Comparison of ENCODE assay signal across 21 mouse cellular contexts in genomic region chr1:100878065-100878464, GRCm38 (mm10).
DNase-seq lines count a peak whose midpoint lies in the region; ATAC-seq and TF ChIP-seq lines count a peak whose summit lies in the region.
"Had no signal": no experiment of that assay in that cellular context is flagged by ENCODE, and none has a peak within 500 bp of the region (broad histone marks: within the 10 kb centered on the region; RNA-seq: fewer than 3 reads in every experiment).

No protein-coding gene starts in this region.

- no peak overlapping the region for H3K9ac ChIP-seq in forebrain, embryonic 11.5 days (ENCODE audit: low read length)
- H3K9ac ChIP-seq in forebrain, embryonic 13.5 days = no peak overlapping the region
- no peak overlapping the region for H3K9ac ChIP-seq in forebrain, postnatal 0 days
- H3K9ac ChIP-seq: embryonic facial prominence, embryonic 13.5 days; heart, embryonic 13.5 days; hindbrain, embryonic 15.5 days had no signal

- H3K27ac ChIP-seq in forebrain, embryonic 11.5 days (ENCODE audit: low read depth, low read length) = no peak overlapping the region
- no peak overlapping the region for H3K27ac ChIP-seq in forebrain, embryonic 10.5 days
- H3K27ac ChIP-seq in forebrain, embryonic 13.5 days = no peak overlapping the region
- H3K27ac ChIP-seq in forebrain, postnatal 0 days (ENCODE audit: low read depth, low read length) = no peak overlapping the region
- H3K27ac ChIP-seq: embryonic facial prominence, embryonic 13.5 days; heart, embryonic 13.5 days; hindbrain, embryonic 15.5 days had no signal

- no peaks in the 10 kb centered on the region for H3K36me3 ChIP-seq in forebrain, embryonic 11.5 days (ENCODE audit: control insufficient read depth, insufficient read depth, low read length)
- H3K36me3 ChIP-seq in forebrain, embryonic 10.5 days (replicated peaks) = no peaks in the 10 kb centered on the region
- H3K36me3 ChIP-seq in forebrain, embryonic 13.5 days (ENCODE audit: poor library complexity, severe bottlenecking) = no peaks in the 10 kb centered on the region
- no peaks in the 10 kb centered on the region for H3K36me3 ChIP-seq in forebrain, postnatal 0 days (ENCODE audit: insufficient read depth)
- H3K36me3 ChIP-seq: embryonic facial prominence, embryonic 13.5 days; G1E; heart, embryonic 13.5 days; hindbrain, embryonic 15.5 days had no signal

- DNase-seq in forebrain, embryonic 11.5 days (ENCODE audit: low spot score) = no peak
- no peak for DNase-seq in forebrain, embryonic 10.5 days (ENCODE audit: extremely low spot score, low spot score)
- peak; percentile 93 for DNase-seq in R1 (ENCODE audit: low read depth, low spot score)
- no peak for DNase-seq in forebrain, postnatal 0 days
- DNase-seq in urinary bladder, postnatal 25 days (ENCODE audit: low spot score) = no peak
- no peak for DNase-seq in thymus, postnatal 0 days (ENCODE audit: low spot score)
- no peak for DNase-seq in layer of hippocampus, adult 9-10 months (ENCODE audit: low spot score)
- DNase-seq: adrenal gland, postnatal 14 days; cerebellum, adult 8-10 months; cerebellum, postnatal 14 days; gastrocnemius, postnatal 36 days; heart, adult 11 months; heart, postnatal 36 days; kidney, adult 8-10 months had no signal

- H3K27me3 ChIP-seq in forebrain, embryonic 11.5 days (ENCODE audit: control insufficient read depth, insufficient read depth, low read length) = no peaks in the 10 kb centered on the region
- no peaks in the 10 kb centered on the region for H3K27me3 ChIP-seq in forebrain, embryonic 10.5 days (ENCODE audit: poor library complexity, severe bottlenecking)
- no peaks in the 10 kb centered on the region for H3K27me3 ChIP-seq in forebrain, embryonic 13.5 days
- H3K27me3 ChIP-seq in forebrain, postnatal 0 days (ENCODE audit: insufficient read depth, low read length) = no peaks in the 10 kb centered on the region
- H3K27me3 ChIP-seq: embryonic facial prominence, embryonic 13.5 days; heart, embryonic 13.5 days; hindbrain, embryonic 15.5 days had no signal

- 4% methylated on average over 1 of the region's 1 CpGs for WGBS in forebrain, embryonic 11.5 days
- WGBS in forebrain, embryonic 10.5 days = 4% methylated on average over 1 of the region's 1 CpGs
- WGBS in forebrain, embryonic 13.5 days = 3% methylated on average over 1 of the region's 1 CpGs
- WGBS in forebrain, postnatal 0 days = 2% methylated on average over 1 of the region's 1 CpGs

- H3K4me2 ChIP-seq in forebrain, embryonic 11.5 days (ENCODE audit: low read depth, low read length, severe bottlenecking) = no peak overlapping the region
- H3K4me2 ChIP-seq in forebrain, embryonic 13.5 days = no peak overlapping the region
- H3K4me2 ChIP-seq in forebrain, postnatal 0 days (ENCODE audit: low read depth) = no peak overlapping the region
- H3K4me2 ChIP-seq: embryonic facial prominence, embryonic 13.5 days; heart, embryonic 13.5 days; hindbrain, embryonic 15.5 days had no signal

- no peaks in the 10 kb centered on the region for H3K9me3 ChIP-seq in forebrain, embryonic 11.5 days (ENCODE audit: control insufficient read depth, low read length)
- H3K9me3 ChIP-seq in forebrain, embryonic 10.5 days = no peaks in the 10 kb centered on the region
- H3K9me3 ChIP-seq in forebrain, embryonic 13.5 days (replicated peaks) = no peaks in the 10 kb centered on the region
- H3K9me3 ChIP-seq in forebrain, postnatal 0 days (ENCODE audit: low read length) = no peaks in the 10 kb centered on the region
- H3K9me3 ChIP-seq: embryonic facial prominence, embryonic 13.5 days; heart, embryonic 13.5 days; hindbrain, embryonic 15.5 days had no signal

- no peak for TF ChIP-seq CTCF in forebrain, postnatal 0 days (IDR thresholded peaks at IDR 0.05; ENCODE audit: low read depth)

- H3K4me3 ChIP-seq in forebrain, embryonic 11.5 days (ENCODE audit: low read depth, low read length) = no peak overlapping the region
- H3K4me3 ChIP-seq in forebrain, embryonic 10.5 days = no peak overlapping the region
- no peak overlapping the region for H3K4me3 ChIP-seq in forebrain, embryonic 13.5 days
- H3K4me3 ChIP-seq in forebrain, postnatal 0 days (ENCODE audit: low read depth, low read length) = no peak overlapping the region
- H3K4me3 ChIP-seq: embryonic facial prominence, embryonic 13.5 days; heart, embryonic 13.5 days; hindbrain, embryonic 15.5 days had no signal

- ATAC-seq in forebrain, embryonic 11.5 days (replicated peaks; ENCODE audit: low FRiP score) = peak; percentile 80
- ATAC-seq in forebrain, embryonic 13.5 days = peak; percentile 81
- ATAC-seq in forebrain, postnatal 0 days = peak; percentile 25; the same call in 1 of the 2 replicates
- ATAC-seq: activated CD4-positive, CD25-positive, alpha-beta regulatory T cell, adult 4 months; intestine, postnatal 0 days had no signal

- H3K4me1 ChIP-seq in forebrain, embryonic 11.5 days (replicated peaks; ENCODE audit: control insufficient read depth, insufficient read depth, low read length) = no peaks in the 10 kb centered on the region
- peaks cover 13% of the 10 kb centered on the region for H3K4me1 ChIP-seq in forebrain, embryonic 10.5 days
- peaks cover 7% of the 10 kb centered on the region for H3K4me1 ChIP-seq in forebrain, embryonic 13.5 days
- H3K4me1 ChIP-seq in forebrain, postnatal 0 days (ENCODE audit: insufficient read depth) = no peaks in the 10 kb centered on the region
- H3K4me1 ChIP-seq: embryonic facial prominence, embryonic 13.5 days; heart, embryonic 13.5 days; hindbrain, embryonic 15.5 days had no signal

Comparison
In these comparisons a context has a peak if more than half of its experiments do, and no peak if none do; other contexts are left out.
1. ATAC-seq: peak in every context shown above with its lines; median percentile 81 in forebrain, embryonic 13.5 days; 80 in forebrain, embryonic 11.5 days; 25 in forebrain, postnatal 0 days.